Mouse (Mus musculus) ES-Bruce4 (cell line): ENCODE measurements at regions not wholly inside any gene's neighbourhood (a gene's known extent, or its start where the extent isn't known, plus 50 kb on each side); places are given as distances from the start of the nearest gene placed in this dataset.

Experiments
- H3K27ac ChIP-seq: 2 replicates; pipeline ENCODE4 v1.5.1; 2012; ENCODE audit warnings: low read length, inconsistent platforms; ENCODE audit not compliant: insufficient read depth
- H3K27me3 ChIP-seq: 2 replicates; pipeline ENCODE4 v1.6.1; 2012; ENCODE audit warnings: mild to moderate bottlenecking, low read length, inconsistent platforms; ENCODE audit not compliant: control insufficient read depth, poor library complexity, insufficient read depth, severe bottlenecking
- H3K36me3 ChIP-seq: 2 replicates; pipeline ENCODE4 v1.6.1; 2012; ENCODE audit warnings: inconsistent platforms, mild to moderate bottlenecking, low read length, moderate library complexity; ENCODE audit not compliant: control insufficient read depth, poor library complexity, insufficient read depth, severe bottlenecking
- H3K4me1 ChIP-seq: one replicate; pipeline ENCODE4 v1.8.1; 2011; ENCODE audit warnings: low read length; ENCODE audit not compliant: control insufficient read depth, insufficient read depth
- H3K4me3 ChIP-seq: 2 replicates; pipeline ENCODE4 v1.5.1; 2011; ENCODE audit warnings: low read depth, mild to moderate bottlenecking, low read length
- H3K9ac ChIP-seq: 2 replicates; pipeline ENCODE4 v1.6.1; 2012; ENCODE audit warnings: low read depth, mild to moderate bottlenecking, inconsistent platforms; ENCODE audit not compliant: poor library complexity, severe bottlenecking
- H3K9me3 ChIP-seq: replicated peaks from 2 replicates; pipeline ENCODE4 v1.6.1; 2012; ENCODE audit warnings: mild to moderate bottlenecking, low read length, inconsistent platforms; ENCODE audit not compliant: control insufficient read depth, poor library complexity, insufficient read depth, severe bottlenecking
- CTCF ChIP-seq: IDR thresholded peaks from one replicate; pipeline ENCODE4 v1.8.1; 2011; ENCODE audit warnings: low read depth, low read length
- EP300 ChIP-seq: IDR thresholded peaks from 2 replicates; pipeline ENCODE4 v1.6.1; 2011; ENCODE audit warnings: low read depth, low read length; ENCODE audit not compliant: insufficient read depth
- POLR2A ChIP-seq: IDR thresholded peaks from one replicate; pipeline ENCODE4 v1.8.1; 2011; ENCODE audit warnings: low read length; ENCODE audit not compliant: insufficient read depth

GRCm38 (mm10) chr3:102263326-102263725, 58.8 kb upstream of the Vangl1 start:
- Histone ChIP-seq H3K9me3 (no peaks in the 10 kb centered on the region), H3K4me1 (no peaks in the 10 kb centered on the region), H3K4me3 (no peak overlapping the region), H3K27ac (no peak overlapping the region), H3K9ac (no peak overlapping the region), H3K36me3 (no peaks in the 10 kb centered on the region), H3K27me3 (no peaks in the 10 kb centered on the region)
- no peak for TF ChIP-seq POLR2A
- no peak for TF ChIP-seq CTCF
- no peak for TF ChIP-seq EP300

GRCm38 (mm10) chr3:102262665-102263064, 58.2 kb upstream of the Vangl1 start:
- no peak overlapping the region for H3K27ac ChIP-seq
- no peak overlapping the region for H3K9ac ChIP-seq
- H3K36me3 ChIP-seq: no peaks in the 10 kb centered on the region
- no peak overlapping the region for H3K4me3 ChIP-seq
- no peaks in the 10 kb centered on the region for H3K4me1 ChIP-seq
- H3K27me3 ChIP-seq: no peaks in the 10 kb centered on the region
- TF ChIP-seq POLR2A (no peak), CTCF (no peak), EP300 (no peak)
- H3K9me3 ChIP-seq: no peaks in the 10 kb centered on the region

DNA sequence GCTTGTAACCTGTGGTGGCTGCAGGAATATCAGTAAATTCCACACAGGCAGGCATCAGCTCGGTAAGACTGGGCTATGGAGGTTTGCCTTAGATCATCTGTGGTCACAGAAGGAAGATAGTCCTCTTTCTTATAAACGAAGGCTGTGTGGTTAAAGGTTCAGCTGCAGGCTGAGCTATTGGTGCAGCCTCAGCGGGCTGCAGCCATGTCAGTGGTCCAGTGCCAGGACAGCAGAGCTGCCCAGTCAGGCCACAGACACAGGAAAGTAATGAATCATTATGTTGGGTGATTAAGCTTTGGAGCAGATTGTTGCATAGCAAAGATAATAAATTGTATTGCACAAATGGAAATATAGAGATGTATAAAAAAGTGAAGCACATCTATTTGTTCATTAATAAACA, 57.0 kb upstream of the Vangl1 start:
- no peak for TF ChIP-seq POLR2A
- TF ChIP-seq CTCF: no peak
- TF ChIP-seq EP300: no peak
- Histone ChIP-seq H3K9ac (no peak overlapping the region), H3K4me1 (no peaks in the 10 kb centered on the region), H3K9me3 (no peaks in the 10 kb centered on the region), H3K27me3 (no peaks in the 10 kb centered on the region), H3K4me3 (no peak overlapping the region), H3K27ac (no peak overlapping the region), H3K36me3 (no peaks in the 10 kb centered on the region)
